Mouse (Mus musculus): ENCODE measurements around the gene Plekhg6. TPM values are rescaled to one million over a fixed set of nuclear protein-coding genes. Genes with fewer than 3 reads are reported as not detected.
A peak's percentile ranks its signal among the peaks of the same experiment; 100 is the strongest.

Gene Plekhg6
- polyA plus RNA-seq, 1 experiment from 2014 or later, result 0.19 TPM

GRCm38 (mm10) chr6:125377582-125378451 lies 2.8 kb downstream of the Plekhg6 start:
- WGBS, result 34% methylated on average over 16 of the region's 16 CpGs
- no peak overlapping the region for H3K4me2 ChIP-seq (replicated peaks; ENCODE audit: low read depth, low read length)
- no peak overlapping the region for H3K9ac ChIP-seq (ENCODE audit: low read depth, low read length)
- H3K9me3 ChIP-seq (ENCODE audit: control insufficient read depth, low read length), result no peaks in the 10 kb centered on the region
- H3K4me3 ChIP-seq (ENCODE audit: low read depth, low read length), result no peak overlapping the region
- ATAC-seq (ENCODE audit: low FRiP score), result 0 out of 2 replicates have a peak, but pooled peaks have one; percentile 34
- no peaks in the 10 kb centered on the region for H3K36me3 ChIP-seq (ENCODE audit: control insufficient read depth, insufficient read depth, low read length)
- H3K4me1 ChIP-seq (replicated peaks; ENCODE audit: control insufficient read depth, insufficient read depth, low read length), result peaks cover 6% of the 10 kb centered on the region; the same call in 1 of the 2 replicates
- H3K27me3 ChIP-seq (ENCODE audit: control insufficient read depth, insufficient read depth, low read length), result peaks cover 40% of the 10 kb centered on the region
- no peak overlapping the region for H3K27ac ChIP-seq (ENCODE audit: low read depth, low read length)
- peak; percentile 35 for DNase-seq (ENCODE audit: low spot score)

- H3K36me3 ChIP-seq (ENCODE audit: control insufficient read depth, insufficient read depth, low read length), result no peaks in the 10 kb centered on the region
- DNase-seq (ENCODE audit: low spot score) (peak; percentile 31), ATAC-seq (ENCODE audit: low FRiP score) (0 out of 2 replicates have a peak, but pooled peaks have one; percentile 44)
- 45% methylated on average over 6 of the region's 6 CpGs for WGBS
- no peak overlapping the region for H3K4me3 ChIP-seq (ENCODE audit: low read depth, low read length)
- H3K4me1 ChIP-seq (replicated peaks; ENCODE audit: control insufficient read depth, insufficient read depth, low read length), result peaks cover 6% of the 10 kb centered on the region; the same call in 1 of the 2 replicates
- peaks cover 35% of the 10 kb centered on the region for H3K27me3 ChIP-seq (ENCODE audit: control insufficient read depth, insufficient read depth, low read length)
- no peak overlapping the region for H3K4me2 ChIP-seq (replicated peaks; ENCODE audit: low read depth, low read length)
- H3K27ac ChIP-seq (ENCODE audit: low read depth, low read length), result no peak overlapping the region
- H3K9me3 ChIP-seq (ENCODE audit: control insufficient read depth, low read length), result no peaks in the 10 kb centered on the region
- no peak overlapping the region for H3K9ac ChIP-seq (ENCODE audit: low read depth, low read length)
These were observed 3.6 kb downstream of the Plekhg6 start for GRCm38 (mm10) chr6:125377042-125377441.

DNA sequence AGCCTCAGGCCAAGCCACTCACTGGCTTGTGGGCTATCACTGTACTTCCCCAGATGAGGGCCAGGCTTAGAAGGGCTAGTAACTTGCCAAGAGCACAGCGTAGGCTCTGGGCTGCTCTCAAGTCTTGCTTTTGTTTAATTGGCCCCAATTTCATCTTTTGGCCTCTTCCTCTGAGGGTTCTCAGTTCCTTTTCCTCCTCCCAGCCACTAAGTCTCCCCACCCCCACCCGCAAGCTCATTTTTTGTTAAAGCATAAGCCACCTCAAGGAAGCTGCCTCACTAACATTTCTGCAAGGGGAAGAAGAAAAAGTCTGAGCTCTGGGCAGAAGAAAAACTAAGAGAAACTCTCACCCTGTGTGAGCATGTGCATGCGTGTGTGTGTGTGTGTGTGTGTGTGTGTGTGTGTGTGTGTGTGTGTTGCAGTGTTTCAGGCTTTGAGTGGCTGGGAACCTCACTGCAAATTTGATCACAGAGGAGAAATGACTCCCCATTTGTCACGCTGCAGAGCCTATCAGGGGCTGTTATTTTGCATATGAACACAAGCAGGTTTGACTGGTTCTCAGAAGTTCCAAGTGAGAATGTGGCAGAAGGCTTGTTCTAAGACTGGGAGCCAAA lies 12.7 kb downstream of the Plekhg6 start:
- Histone ChIP-seq H3K9me3 (ENCODE audit: control insufficient read depth, low read length) (no peaks in the 10 kb centered on the region), H3K4me2 (replicated peaks; ENCODE audit: low read depth, low read length) (no peak overlapping the region), H3K27me3 (ENCODE audit: control insufficient read depth, insufficient read depth, low read length) (peaks cover 18% of the 10 kb centered on the region), H3K4me3 (ENCODE audit: low read depth, low read length) (no peak overlapping the region), H3K36me3 (ENCODE audit: control insufficient read depth, insufficient read depth, low read length) (no peaks in the 10 kb centered on the region), H3K4me1 (replicated peaks; ENCODE audit: control insufficient read depth, insufficient read depth, low read length) (no peaks in the 10 kb centered on the region; the same call in 1 of the 2 replicates), H3K27ac (ENCODE audit: low read depth, low read length) (no peak overlapping the region), H3K9ac (ENCODE audit: low read depth, low read length) (no peak overlapping the region)
- WGBS, result 50% methylated on average over 4 of the region's 4 CpGs
- DNase-seq (ENCODE audit: low spot score), result no peak
- ATAC-seq (ENCODE audit: low FRiP score), result no peak

GRCm38 (mm10) chr6:125366133-125366532 lies 14.5 kb downstream of the Plekhg6 start:
- H3K27ac ChIP-seq (ENCODE audit: low read depth, low read length), result no peak overlapping the region
- DNase-seq (ENCODE audit: low spot score) (no peak), ATAC-seq (ENCODE audit: low FRiP score) (no peak)
- H3K27me3 ChIP-seq (ENCODE audit: control insufficient read depth, insufficient read depth, low read length), result peaks cover 30% of the 10 kb centered on the region
- H3K4me3 ChIP-seq (ENCODE audit: low read depth, low read length), result no peak overlapping the region
- H3K4me2 ChIP-seq (replicated peaks; ENCODE audit: low read depth, low read length), result no peak overlapping the region
- no peaks in the 10 kb centered on the region for H3K9me3 ChIP-seq (ENCODE audit: control insufficient read depth, low read length)
- no peak overlapping the region for H3K9ac ChIP-seq (ENCODE audit: low read depth, low read length)
- no peaks in the 10 kb centered on the region; the same call in 1 of the 2 replicates for H3K4me1 ChIP-seq (replicated peaks; ENCODE audit: control insufficient read depth, insufficient read depth, low read length)
- H3K36me3 ChIP-seq (ENCODE audit: control insufficient read depth, insufficient read depth, low read length), result no peaks in the 10 kb centered on the region
- 68% methylated on average over 1 of the region's 1 CpGs for WGBS

- H3K27me3 ChIP-seq (ENCODE audit: control insufficient read depth, insufficient read depth, low read length), result peaks cover 36% of the 10 kb centered on the region
These were observed 15.1 kb downstream of the Plekhg6 start for GRCm38 (mm10) chr6:125365522-125365921.

GRCm38 (mm10) chr6:125364448-125364847 lies 16.1 kb downstream of the Plekhg6 start:
- no peak overlapping the region for H3K27ac ChIP-seq (ENCODE audit: low read depth, low read length)
- DNase-seq (ENCODE audit: low spot score) (no peak), ATAC-seq (ENCODE audit: low FRiP score) (no peak)
- no peak overlapping the region for H3K4me3 ChIP-seq (ENCODE audit: low read depth, low read length)
- 2% methylated on average over 8 of the region's 8 CpGs for WGBS
- no peaks in the 10 kb centered on the region for H3K9me3 ChIP-seq (ENCODE audit: control insufficient read depth, low read length)
- no peak overlapping the region for H3K4me2 ChIP-seq (replicated peaks; ENCODE audit: low read depth, low read length)
- H3K27me3 ChIP-seq (ENCODE audit: control insufficient read depth, insufficient read depth, low read length), result peaks cover 36% of the 10 kb centered on the region
- no peaks in the 10 kb centered on the region for H3K36me3 ChIP-seq (ENCODE audit: control insufficient read depth, insufficient read depth, low read length)
- H3K9ac ChIP-seq (ENCODE audit: low read depth, low read length), result no peak overlapping the region
- no peaks in the 10 kb centered on the region; the same call in 1 of the 2 replicates for H3K4me1 ChIP-seq (replicated peaks; ENCODE audit: control insufficient read depth, insufficient read depth, low read length)

More at GRCm38 (mm10) chr6:125365522-125365921, 15.1 kb downstream of the Plekhg6 start:
- Histone ChIP-seq H3K9ac (ENCODE audit: low read depth, low read length) (no peak overlapping the region), H3K4me3 (ENCODE audit: low read depth, low read length) (no peak overlapping the region), H3K4me1 (replicated peaks; ENCODE audit: control insufficient read depth, insufficient read depth, low read length) (no peaks in the 10 kb centered on the region; the same call in 1 of the 2 replicates), H3K36me3 (ENCODE audit: control insufficient read depth, insufficient read depth, low read length) (no peaks in the 10 kb centered on the region), H3K9me3 (ENCODE audit: control insufficient read depth, low read length) (no peaks in the 10 kb centered on the region), H3K4me2 (replicated peaks; ENCODE audit: low read depth, low read length) (no peak overlapping the region), H3K27ac (ENCODE audit: low read depth, low read length) (no peak overlapping the region)
- DNase-seq (ENCODE audit: low spot score), result no peak
- 91% methylated on average over 5 of the region's 5 CpGs for WGBS
- no peak for ATAC-seq (ENCODE audit: low FRiP score)

GRCm38 (mm10) chr6:125363451-125364242 lies 16.9 kb downstream of the Plekhg6 start:
- Histone ChIP-seq H3K9me3 (ENCODE audit: control insufficient read depth, low read length) (no peaks in the 10 kb centered on the region), H3K4me3 (ENCODE audit: low read depth, low read length) (no peak overlapping the region), H3K27me3 (ENCODE audit: control insufficient read depth, insufficient read depth, low read length) (peaks cover 38% of the 10 kb centered on the region), H3K4me1 (replicated peaks; ENCODE audit: control insufficient read depth, insufficient read depth, low read length) (no peaks in the 10 kb centered on the region; the same call in 1 of the 2 replicates), H3K9ac (ENCODE audit: low read depth, low read length) (no peak overlapping the region), H3K36me3 (ENCODE audit: control insufficient read depth, insufficient read depth, low read length) (no peaks in the 10 kb centered on the region), H3K4me2 (replicated peaks; ENCODE audit: low read depth, low read length) (peak overlapping the region; percentile 17; the same call in 1 of the 2 replicates), H3K27ac (ENCODE audit: low read depth, low read length) (no peak overlapping the region)
- ATAC-seq (ENCODE audit: low FRiP score) (no peak), DNase-seq (ENCODE audit: low spot score) (peak; percentile 33)
- 9% methylated on average over 23 of the region's 23 CpGs for WGBS

DNA sequence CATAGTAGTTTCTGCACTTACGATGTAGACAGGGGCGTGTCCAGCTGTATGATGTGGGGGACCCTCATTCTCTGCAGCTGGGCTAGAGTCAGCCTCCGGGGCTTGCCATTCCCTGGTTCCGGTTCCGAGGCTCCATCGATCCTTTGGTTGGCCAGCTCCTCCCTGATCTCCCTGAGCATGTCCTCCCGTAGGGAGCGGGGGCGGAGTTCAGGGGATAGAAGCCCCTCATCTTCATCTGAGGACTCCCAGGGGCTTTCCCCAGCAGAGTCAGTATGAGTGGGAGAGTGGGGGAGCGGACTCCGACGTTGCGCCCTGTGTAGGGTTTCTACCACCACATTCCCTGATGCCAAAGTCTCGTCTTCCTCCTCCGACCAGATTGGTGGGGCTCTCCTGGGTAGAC lies 17.6 kb downstream of the Plekhg6 start:
- H3K36me3 ChIP-seq (ENCODE audit: control insufficient read depth, insufficient read depth, low read length), result no peaks in the 10 kb centered on the region
- WGBS, result 13% methylated on average over 15 of the region's 15 CpGs
- H3K9me3 ChIP-seq (ENCODE audit: control insufficient read depth, low read length), result no peaks in the 10 kb centered on the region
- H3K9ac ChIP-seq (ENCODE audit: low read depth, low read length), result no peak overlapping the region
- peaks cover 38% of the 10 kb centered on the region for H3K27me3 ChIP-seq (ENCODE audit: control insufficient read depth, insufficient read depth, low read length)
- DNase-seq (ENCODE audit: low spot score) (no peak), ATAC-seq (ENCODE audit: low FRiP score) (no peak)
- no peak overlapping the region for H3K27ac ChIP-seq (ENCODE audit: low read depth, low read length)
- peak overlapping the region; percentile 17; the same call in 1 of the 2 replicates for H3K4me2 ChIP-seq (replicated peaks; ENCODE audit: low read depth, low read length)
- H3K4me3 ChIP-seq (ENCODE audit: low read depth, low read length), result no peak overlapping the region
- no peaks in the 10 kb centered on the region; the same call in 1 of the 2 replicates for H3K4me1 ChIP-seq (replicated peaks; ENCODE audit: control insufficient read depth, insufficient read depth, low read length)
